Comparison of ENCODE assay signal across 18 mouse cellular contexts in genomic region chr2:170421924-170422323, GRCm38 (mm10). TPM values are rescaled to one million over a fixed set of nuclear protein-coding genes. Genes with fewer than 3 reads are reported as not detected.
DNase-seq lines count a peak whose midpoint lies in the region; ATAC-seq and TF ChIP-seq lines count a peak whose summit lies in the region.
"Had no signal": no experiment of that assay in that cellular context is flagged by ENCODE, and none has a peak within 500 bp of the region (broad histone marks: within the 10 kb centered on the region; RNA-seq: fewer than 3 reads in every experiment).

No protein-coding gene starts in this region.

- H3K36me3 ChIP-seq in liver, embryonic 14.5 days (replicated peaks; ENCODE audit: control insufficient read depth, insufficient read depth, low read depth) = no peaks in the 10 kb centered on the region
- no peaks in the 10 kb centered on the region for H3K36me3 ChIP-seq in liver, embryonic 11.5 days (ENCODE audit: control insufficient read depth, insufficient read depth, low read length)
- H3K36me3 ChIP-seq in small intestine, adult 2 months (ENCODE audit: control insufficient read depth, insufficient read depth, low read length) = no peaks in the 10 kb centered on the region
- H3K36me3 ChIP-seq: embryonic facial prominence, embryonic 12.5 days had no signal

- no peaks in the 10 kb centered on the region for H3K27me3 ChIP-seq in liver, embryonic 14.5 days (ENCODE audit: control insufficient read depth, insufficient read depth, low read length)
- no peaks in the 10 kb centered on the region for H3K27me3 ChIP-seq in liver, embryonic 11.5 days (replicated peaks; ENCODE audit: control insufficient read depth, insufficient read depth, low read length)
- H3K27me3 ChIP-seq in small intestine, adult 2 months (ENCODE audit: control insufficient read depth, insufficient read depth, low read length) = no peaks in the 10 kb centered on the region
- H3K27me3 ChIP-seq: embryonic facial prominence, embryonic 12.5 days had no signal

- 29% methylated on average over 4 of the region's 4 CpGs for whole genome bisulfite sequencing in liver, embryonic 14.5 days (ENCODE audit: insufficient replicate concordance)
- 25% methylated on average over 4 of the region's 4 CpGs for whole genome bisulfite sequencing in liver, embryonic 11.5 days
- 44% methylated on average over 4 of the region's 4 CpGs for WGBS in small intestine, adult 2 months

- no peak for TF ChIP-seq POLR2A in small intestine, adult 2 months (IDR thresholded peaks at IDR 0.05; ENCODE audit: low read depth, low read length)

- DNase-seq in gastrocnemius, adult 2 months = no peak
- DNase-seq in gastrocnemius, postnatal 25 days = no peak
- no peak for DNase-seq in liver, embryonic 14.5 days (ENCODE audit: low read depth in 3 of 3, low spot score in 3 of 3)
- DNase-seq in liver, embryonic 11.5 days (ENCODE audit: low spot score) = no peak
- DNase-seq in R1 (ENCODE audit: low read depth, low spot score) = peak; percentile 61
- DNase-seq in heart, postnatal 4 days = no peak
- DNase-seq: adrenal gland, postnatal 36 days; B cell, adult 2 months; cerebellum, adult 9-11 months; lung, postnatal 14 days; thymus, postnatal 25 days had no signal

- H3K9ac ChIP-seq in liver, embryonic 14.5 days (replicated peaks) = no peak overlapping the region
- no peak overlapping the region for H3K9ac ChIP-seq in liver, embryonic 11.5 days (ENCODE audit: low read depth, low read length)
- H3K9ac ChIP-seq: embryonic facial prominence, embryonic 12.5 days had no signal

- H3K4me2 ChIP-seq in liver, embryonic 14.5 days (ENCODE audit: low read depth) = no peak overlapping the region
- no peak overlapping the region for H3K4me2 ChIP-seq in liver, embryonic 11.5 days
- H3K4me2 ChIP-seq: embryonic facial prominence, embryonic 12.5 days had no signal

- no peak overlapping the region for H3K4me3 ChIP-seq in gastrocnemius, adult 2 months
- no peak overlapping the region for H3K4me3 ChIP-seq in liver, embryonic 14.5 days (ENCODE audit: insufficient read depth in 1 of 2, low read depth in 2 of 2, low read length in 2 of 2)
- no peak overlapping the region for H3K4me3 ChIP-seq in liver, embryonic 11.5 days (ENCODE audit: low read depth, low read length)
- no peak overlapping the region for H3K4me3 ChIP-seq in small intestine, adult 2 months (ENCODE audit: low read depth, low read length)
- H3K4me3 ChIP-seq: embryonic facial prominence, embryonic 12.5 days had no signal

- no peaks in the 10 kb centered on the region for H3K4me1 ChIP-seq in liver, embryonic 14.5 days (replicated peaks; ENCODE audit: control insufficient read depth in 2 of 2, insufficient read depth in 2 of 2, low read length in 1 of 2)
- H3K4me1 ChIP-seq in liver, embryonic 11.5 days (replicated peaks; ENCODE audit: control insufficient read depth, insufficient read depth, low read length) = no peaks in the 10 kb centered on the region
- H3K4me1 ChIP-seq in small intestine, adult 2 months (ENCODE audit: control insufficient read depth, insufficient read depth, insufficient read length, low read length) = no peaks in the 10 kb centered on the region
- H3K4me1 ChIP-seq: embryonic facial prominence, embryonic 12.5 days had no signal

- no peak for TF ChIP-seq EP300 in liver, embryonic 14.5 days (IDR thresholded peaks at IDR 0.05; ENCODE audit: low read depth)

- TF ChIP-seq CTCF in gastrocnemius, adult 2 months (IDR thresholded peaks at IDR 0.05) = peak; percentile 24; the same call in 1 of the 2 replicates
- peak; percentile 20; the same call in 1 of the 2 replicates for TF ChIP-seq CTCF in liver, embryonic 14.5 days (IDR thresholded peaks at IDR 0.05; ENCODE audit: low read depth)
- TF ChIP-seq CTCF in small intestine, adult 2 months (IDR thresholded peaks at IDR 0.05; ENCODE audit: extremely low read depth, insufficient read length, insufficient replicate concordance, low read depth, low read length) = peak; percentile 6; the same call in 1 of the 2 replicates

- no peak overlapping the region for H3K27ac ChIP-seq in gastrocnemius, adult 2 months
- no peak overlapping the region for H3K27ac ChIP-seq in liver, embryonic 14.5 days
- H3K27ac ChIP-seq in liver, embryonic 11.5 days (ENCODE audit: low read depth, low read length) = no peak overlapping the region
- no peak overlapping the region for H3K27ac ChIP-seq in small intestine, adult 2 months (ENCODE audit: insufficient read depth, low read depth, low read length)
- H3K27ac ChIP-seq: embryonic facial prominence, embryonic 12.5 days had no signal

- no peak for ATAC-seq in liver, embryonic 14.5 days (ENCODE audit: insufficient read depth)
- ATAC-seq in liver, embryonic 11.5 days (replicated peaks; ENCODE audit: low FRiP score) = no peak
- no peak for ATAC-seq in inflammation-experienced regulatory T-cells, adult 6 months
- ATAC-seq: activated CD4-positive, CD25-positive, alpha-beta regulatory T cell, adult 4 months; hindbrain, embryonic 16.5 days had no signal

- no peaks in the 10 kb centered on the region for H3K9me3 ChIP-seq in liver, embryonic 14.5 days (ENCODE audit: control insufficient read depth, low read length)
- H3K9me3 ChIP-seq in liver, embryonic 11.5 days (ENCODE audit: control insufficient read depth, low read length) = no peaks in the 10 kb centered on the region
- H3K9me3 ChIP-seq: embryonic facial prominence, embryonic 12.5 days had no signal

- intact Hi-C loops in gastrocnemius, adult 2 months (cut with DNase I) = no loop called here

RNA-seq across cellular contexts. Expression of gene Bcas1, which starts 5.7 kb away (rescaled TPM):
- under 1 TPM; 0.50 to 0.89 TPM for total RNA-seq in gastrocnemius, adult 2 months (2021)
- total RNA-seq in gastrocnemius, postnatal 25 days (2021) = 1 to 10 TPM; 1.7 to 1.9 TPM
- polyA plus RNA-seq in liver, embryonic 14.5 days (2012; rRNA removed) = 3.0 and 3.9 TPM in 2 replicates
- 5.7 and 6.0 TPM in 2 replicates for polyA plus RNA-seq in liver, embryonic 14.5 days (2014; fragmentation: Nextera tagmentation; extraction: Ambion mirVana)
- polyA plus RNA-seq in liver, embryonic 11.5 days (2014; fragmentation: Nextera tagmentation; extraction: Ambion mirVana) = 6.1 and 7.5 TPM in 2 replicates
- 11.4 and 18.4 TPM in 2 replicates for polyA plus RNA-seq in small intestine, adult 2 months (2012; rRNA removed)
- 1 to 10 TPM; 2.5 to 4.5 (median 3.6) TPM for polyA plus RNA-seq in inflammation-experienced regulatory T-cells, adult 6 months (2017; shearing (Covaris generic))
- under 1 TPM; 0.24 to 0.97 TPM for total RNA-seq in heart, postnatal 4 days (2021)
- total RNA-seq: liver, adult 2 months had no signal
- polyA plus RNA-seq: kidney, embryonic 14.5 days had no signal
